Mouse (Mus musculus) heart, adult 18-20 months (tissue): ENCODE measurements around the gene Prss16. TPM values are rescaled to one million over a fixed set of nuclear protein-coding genes. Genes with fewer than 3 reads are reported as not detected.

Source experiments
- DNase-seq, 2 experiments: peaks; one replicate each; pipeline ENCODE4 v3.0.0; 2021 to 2022; ENCODE audit warnings: mixed read lengths in 1 of 2
- total RNA-seq, 2 experiments: library from RNA; stranded (reverse); gene quantifications; 2 replicates each; pipeline ENCODE4 v1.2.3; 2021

The Prss16 gene
- total RNA-seq, 2 experiments from 2014 or later, result not detected

GRCm38 (mm10) chr13:22007121-22007510 lies 2.4 kb downstream of the Prss16 start:
- no peak for DNase-seq

- DNase-seq, result peak; percentile 64 to 73
Observed at GRCm38 (mm10) chr13:22006334-22007120, 3.0 kb downstream of the Prss16 start.

GRCm38 (mm10) chr13:22005605-22006333 lies 3.8 kb downstream of the Prss16 start:
- peak in 1 of 2 experiments; percentile 53 for DNase-seq

- DNase-seq, result no peak
Observed at GRCm38 (mm10) chr13:22001823-22002222, 7.7 kb downstream of the Prss16 start.

GRCm38 (mm10) chr13:22001346-22001745 lies 8.2 kb downstream of the Prss16 start:
- DNase-seq, result no peak

- no peak for DNase-seq
Observed at GRCm38 (mm10) chr13:21999147-21999546, 10.4 kb downstream of the Prss16 start.

- no peak for DNase-seq
Observed at GRCm38 (mm10) chr13:21998412-21998811, 11.1 kb downstream of the Prss16 start.

GRCm38 (mm10) chr13:21997821-21998220 lies 11.7 kb downstream of the Prss16 start:
- DNase-seq, result no peak

- no peak for DNase-seq
Observed at GRCm38 (mm10) chr13:21997201-21997820, 12.2 kb downstream of the Prss16 start.

- DNase-seq, result peak in 1 of 2 experiments; percentile 23
Observed at GRCm38 (mm10) chr13:21996840-21997185, 12.7 kb downstream of the Prss16 start.

GRCm38 (mm10) chr13:21996101-21996839 lies 13.3 kb downstream of the Prss16 start:
- DNase-seq, result peak; percentile 8 to 41

GRCm38 (mm10) chr13:21995331-21995914 lies 14.1 kb downstream of the Prss16 start:
- DNase-seq, result peak; percentile 32 to 50

- DNase-seq, result no peak
Observed at GRCm38 (mm10) chr13:21994896-21995295, 14.6 kb downstream of the Prss16 start.

- DNase-seq, result peak; percentile 22 to 51
Observed at GRCm38 (mm10) chr13:21993957-21994738, 15.4 kb downstream of the Prss16 start.

GRCm38 (mm10) chr13:21992550-21992949 lies 17.0 kb downstream of the Prss16 start:
- DNase-seq, result no peak

- DNase-seq, result no peak
Observed at GRCm38 (mm10) chr13:21984486-21984885, 25.1 kb downstream of the Prss16 start.

- DNase-seq, result no peak
Observed at GRCm38 (mm10) chr13:21981803-21982193, 27.7 kb downstream of the Prss16 start.

GRCm38 (mm10) chr13:21980981-21981802 lies 28.4 kb downstream of the Prss16 start, which contains the start of gene Pom121l2:
TSS of gene Pom121l2 (plus strand) at chr13:21981194.
- peak; percentile 63 to 71 for DNase-seq

GRCm38 (mm10) chr13:21974726-21975473 lies 34.6 kb downstream of the Prss16 start:
- DNase-seq, result peak; percentile 81 to 90
